Mouse (Mus musculus) hindbrain, embryonic 16.5 days (tissue): ENCODE measurements around the gene Mms19. TPM values are rescaled to one million over a fixed set of nuclear protein-coding genes. Genes with fewer than 3 reads are reported as not detected.

ENCODE experiments used
- ATAC-seq: fragments of 200-750 bp; cut with Nextera tagmentation; 2 replicates; pipeline ENCODE4 v1.8.0; 2017; ENCODE audit warnings: moderate TSS enrichment, moderate library complexity
- H3K27ac ChIP-seq: fragments of 300-500 bp; sonication (generic); 2 replicates; pipeline ENCODE4 v1.5.1; 2014; ENCODE audit warnings: low read depth, mild to moderate bottlenecking, control low read depth, low read length, moderate library complexity
- H3K27me3 ChIP-seq: fragments of 300-500 bp; sonication (generic); replicated peaks from 2 replicates; pipeline ENCODE4 v1.6.1; 2014; ENCODE audit warnings: low read length; ENCODE audit not compliant: control insufficient read depth, insufficient read depth
- H3K36me3 ChIP-seq: fragments of 300-500 bp; sonication (generic); 2 replicates; pipeline ENCODE4 v1.6.1; 2014; ENCODE audit warnings: mild to moderate bottlenecking, low read length, moderate library complexity, mixed read lengths; ENCODE audit not compliant: control insufficient read depth, insufficient read depth
- H3K4me1 ChIP-seq: fragments of 300-500 bp; sonication (generic); 2 replicates; pipeline ENCODE4 v1.6.1; 2014; ENCODE audit warnings: low read depth, low read length; ENCODE audit not compliant: control insufficient read depth, insufficient read depth
- H3K4me2 ChIP-seq: fragments of 300-500 bp; sonication (generic); 2 replicates; pipeline ENCODE4 v1.6.1; 2014; ENCODE audit warnings: mild to moderate bottlenecking, low read length, control low read depth, moderate library complexity
- H3K4me3 ChIP-seq: fragments of 300-500 bp; sonication (generic); 2 replicates; pipeline ENCODE4 v1.5.1; 2014; ENCODE audit warnings: mild to moderate bottlenecking, low read length, control low read depth, moderate library complexity
- H3K9ac ChIP-seq: fragments of 300-500 bp; sonication (generic); 2 replicates; pipeline ENCODE4 v1.6.1; 2014; ENCODE audit warnings: low read depth, mild to moderate bottlenecking, control low read depth, low read length, moderate library complexity
- H3K9me3 ChIP-seq: fragments of 300-500 bp; sonication (generic); 2 replicates; pipeline ENCODE4 v1.6.1; 2014; ENCODE audit warnings: mild to moderate bottlenecking, low read length, moderate library complexity; ENCODE audit not compliant: control insufficient read depth
- WGBS: fragments of 180-500 bp; shearing (Covaris S2); extraction: QIAGEN DNeasy Blood & Tissue Kit; methylation state at CpG from one replicate; pipeline ENCODE4 v1.1.7; 2014; 5-methylcytosine and 5-hydroxymethylcytosine counted together
- polyA plus RNA-seq: library from polyadenylated mRNA; unstranded; fragments of >200 nt; fragmentation: Nextera tagmentation; extraction: Ambion mirVana; gene quantifications from 2 replicates; pipeline ENCODE4 v1.2.1, GENCODE M21; 2015

The Mms19 gene
- polyA plus RNA-seq, 1 experiment from 2014 or later = 31.3 TPM

- Histone ChIP-seq H3K27me3 (no peaks in the 10 kb centered on the region), H3K4me1 (peaks cover 5% of the 10 kb centered on the region), H3K9me3 (no peaks in the 10 kb centered on the region), H3K4me2 (no peak overlapping the region), H3K36me3 (no peaks in the 10 kb centered on the region), H3K9ac (no peak overlapping the region), H3K27ac (no peak overlapping the region), H3K4me3 (no peak overlapping the region)
- WGBS = 88% methylated on average over 6 of the region's 6 CpGs
- ATAC-seq = no peak
Measured at GRCm38 (mm10) chr19:42015001-42015400, 34.0 kb upstream of the Mms19 start.

GRCm38 (mm10) chr19:42014231-42014825 lies 33.4 kb upstream of the Mms19 start:
- Histone ChIP-seq H3K27me3 (no peaks in the 10 kb centered on the region), H3K4me3 (no peak overlapping the region), H3K9ac (no peak overlapping the region), H3K4me2 (no peak overlapping the region), H3K36me3 (no peaks in the 10 kb centered on the region), H3K27ac (no peak overlapping the region), H3K4me1 (peaks cover 5% of the 10 kb centered on the region), H3K9me3 (no peaks in the 10 kb centered on the region)
- ATAC-seq = no peak
- 94% methylated on average over 3 of the region's 3 CpGs for WGBS

- Histone ChIP-seq H3K36me3 (no peaks in the 10 kb centered on the region), H3K27ac (no peak overlapping the region), H3K4me2 (no peak overlapping the region), H3K27me3 (no peaks in the 10 kb centered on the region), H3K9me3 (no peaks in the 10 kb centered on the region), H3K9ac (no peak overlapping the region), H3K4me1 (no peaks in the 10 kb centered on the region), H3K4me3 (no peak overlapping the region)
- no peak for ATAC-seq
- 80% methylated on average over 7 of the region's 7 CpGs for WGBS
Measured at GRCm38 (mm10) chr19:42011123-42011522, 30.2 kb upstream of the Mms19 start.

GRCm38 (mm10) chr19:42010436-42010835 lies 29.5 kb upstream of the Mms19 start:
- Histone ChIP-seq H3K9ac (no peak overlapping the region), H3K27me3 (no peaks in the 10 kb centered on the region), H3K27ac (no peak overlapping the region), H3K4me3 (no peak overlapping the region), H3K4me2 (no peak overlapping the region), H3K4me1 (no peaks in the 10 kb centered on the region; the same call in 1 of the 2 replicates), H3K9me3 (no peaks in the 10 kb centered on the region), H3K36me3 (no peaks in the 10 kb centered on the region)
- ATAC-seq = peak; percentile 42; the same call in 1 of the 2 replicates
- WGBS = 35% methylated on average over 4 of the region's 4 CpGs

GRCm38 (mm10) chr19:42009067-42009466 lies 28.1 kb upstream of the Mms19 start:
- Histone ChIP-seq H3K27me3 (no peaks in the 10 kb centered on the region), H3K27ac (no peak overlapping the region), H3K9me3 (no peaks in the 10 kb centered on the region), H3K4me1 (no peaks in the 10 kb centered on the region; the same call in none of the 2 replicates), H3K4me2 (no peak overlapping the region), H3K9ac (no peak overlapping the region), H3K36me3 (no peaks in the 10 kb centered on the region), H3K4me3 (no peak overlapping the region)
- ATAC-seq = peak; percentile 48; the same call in 1 of the 2 replicates
- WGBS = 65% methylated on average over 7 of the region's 7 CpGs

GRCm38 (mm10) chr19:42008586-42008985 lies 27.6 kb upstream of the Mms19 start:
- Histone ChIP-seq H3K27me3 (no peaks in the 10 kb centered on the region), H3K27ac (no peak overlapping the region), H3K4me1 (no peaks in the 10 kb centered on the region; the same call in none of the 2 replicates), H3K4me3 (no peak overlapping the region), H3K9ac (no peak overlapping the region), H3K4me2 (no peak overlapping the region), H3K36me3 (no peaks in the 10 kb centered on the region), H3K9me3 (no peaks in the 10 kb centered on the region)
- ATAC-seq = peak; percentile 30; the same call in 1 of the 2 replicates
- WGBS = 63% methylated on average over 3 of the region's 3 CpGs

- Histone ChIP-seq H3K36me3 (no peaks in the 10 kb centered on the region), H3K9ac (no peak overlapping the region), H3K9me3 (no peaks in the 10 kb centered on the region), H3K27ac (no peak overlapping the region), H3K27me3 (no peaks in the 10 kb centered on the region), H3K4me1 (no peaks in the 10 kb centered on the region; the same call in none of the 2 replicates), H3K4me3 (no peak overlapping the region), H3K4me2 (no peak overlapping the region)
- WGBS = 70% methylated on average over 8 of the region's 8 CpGs
- no peak for ATAC-seq
Measured at GRCm38 (mm10) chr19:42006568-42006967, 25.6 kb upstream of the Mms19 start.

GRCm38 (mm10) chr19:42005616-42006015 lies 24.7 kb upstream of the Mms19 start:
- 80% methylated on average over 3 of the region's 3 CpGs for WGBS
- Histone ChIP-seq H3K36me3 (no peaks in the 10 kb centered on the region), H3K4me3 (no peak overlapping the region), H3K27me3 (no peaks in the 10 kb centered on the region), H3K4me1 (no peaks in the 10 kb centered on the region; the same call in none of the 2 replicates), H3K27ac (no peak overlapping the region), H3K9me3 (no peaks in the 10 kb centered on the region), H3K4me2 (no peak overlapping the region), H3K9ac (no peak overlapping the region)
- ATAC-seq = no peak

GRCm38 (mm10) chr19:42004258-42004657 lies 23.3 kb upstream of the Mms19 start:
- 82% methylated on average over 6 of the region's 6 CpGs for WGBS
- no peaks in the 10 kb centered on the region for H3K27me3 ChIP-seq
- H3K36me3 ChIP-seq = no peaks in the 10 kb centered on the region
- no peak for ATAC-seq
- no peak overlapping the region for H3K4me2 ChIP-seq
- no peak overlapping the region for H3K9ac ChIP-seq
- no peak overlapping the region for H3K27ac ChIP-seq
- no peak overlapping the region for H3K4me3 ChIP-seq
- no peaks in the 10 kb centered on the region for H3K9me3 ChIP-seq
- H3K4me1 ChIP-seq = no peaks in the 10 kb centered on the region; the same call in none of the 2 replicates
